Mouse (Mus musculus) heart, embryonic 16.5 days (tissue): ENCODE data around the gene Smyd3. TPM values are rescaled to one million over a fixed set of nuclear protein-coding genes. Genes with fewer than 3 reads are reported as not detected.
A peak's percentile ranks its signal among the peaks of the same experiment; 100 is the strongest.

Experiments used
- ATAC-seq: fragments of 200-750 bp; cut with Nextera tagmentation; replicated peaks from 2 replicates; pipeline ENCODE4 v1.8.0; 2017; ENCODE audit warnings: moderate number of reproducible peaks; ENCODE audit not compliant: insufficient read depth, low FRiP score; ENCODE audit errors: extremely low read depth
- H3K27ac ChIP-seq: fragments of 300-500 bp; sonication (generic); 2 replicates; pipeline ENCODE4 v1.5.1; 2014; ENCODE audit warnings: mild to moderate bottlenecking, low read length, control low read depth, moderate library complexity
- H3K27me3 ChIP-seq: fragments of 300-500 bp; sonication (generic); 2 replicates; pipeline ENCODE4 v1.6.1; 2014; ENCODE audit warnings: low read length, mixed read lengths; ENCODE audit not compliant: control insufficient read depth, insufficient read depth
- H3K36me3 ChIP-seq: fragments of 300-500 bp; sonication (generic); 2 replicates; pipeline ENCODE4 v1.6.1; 2014; ENCODE audit not compliant: control insufficient read depth, insufficient read depth
- H3K4me1 ChIP-seq: fragments of 300-500 bp; sonication (generic); 2 replicates; pipeline ENCODE4 v1.6.1; 2014; ENCODE audit warnings: low read length, mixed read lengths; ENCODE audit not compliant: control insufficient read depth, insufficient read depth
- H3K4me2 ChIP-seq: fragments of 300-500 bp; sonication (generic); 2 replicates; pipeline ENCODE4 v1.6.1; 2014; ENCODE audit warnings: low read depth, mild to moderate bottlenecking, control low read depth, low read length
- H3K4me3 ChIP-seq: fragments of 300-500 bp; sonication (generic); 2 replicates; pipeline ENCODE4 v1.5.1; 2014; ENCODE audit warnings: mild to moderate bottlenecking, control low read depth, low read length
- H3K9ac ChIP-seq: fragments of 300-500 bp; sonication (generic); 2 replicates; pipeline ENCODE4 v1.6.1; 2014; ENCODE audit warnings: low read length, control low read depth
- H3K9me3 ChIP-seq: fragments of 300-500 bp; sonication (generic); replicated peaks from 2 replicates; pipeline ENCODE4 v1.6.1; 2016; ENCODE audit warnings: low read length; ENCODE audit not compliant: control insufficient read depth
- WGBS: fragments of 180-500 bp; shearing (Covaris S2); extraction: QIAGEN DNeasy Blood & Tissue Kit; methylation state at CpG from one replicate; pipeline ENCODE4 v1.1.7; 2014; 5-methylcytosine and 5-hydroxymethylcytosine counted together
- polyA plus RNA-seq: library from polyadenylated mRNA; unstranded; fragments of >200 nt; fragmentation: Nextera tagmentation; extraction: Ambion mirVana; gene quantifications from 2 replicates; pipeline ENCODE4 v1.2.1, GENCODE M21; 2015

The Smyd3 gene
- polyA plus RNA-seq, 1 experiment from 2014 or later, result 13.3 TPM

DNA sequence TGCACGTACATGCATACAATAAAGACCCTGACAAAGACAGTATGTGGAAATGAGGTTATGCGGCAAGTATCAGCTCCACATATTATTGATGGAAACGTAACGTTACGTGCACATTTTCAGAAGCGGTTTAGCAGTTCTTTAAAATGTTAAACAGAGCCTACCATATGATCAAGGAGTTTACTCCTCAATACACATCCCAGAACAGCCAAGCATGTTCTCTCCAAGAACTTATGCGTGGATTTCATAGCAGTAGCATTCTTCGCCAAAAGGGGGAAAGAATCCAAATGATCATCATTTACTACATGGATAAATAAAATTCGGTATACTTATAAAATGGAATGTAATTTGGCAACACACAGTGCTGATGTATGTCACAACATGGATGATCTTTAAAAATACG is 500.4 kb downstream of the Smyd3 start:
- ATAC-seq, result no peak
- H3K4me2 ChIP-seq, result no peak overlapping the region
- WGBS, result 91% methylated on average over 10 of the region's 10 CpGs
- H3K4me3 ChIP-seq, result no peak overlapping the region
- peaks cover 7% of the 10 kb centered on the region for H3K4me1 ChIP-seq
- H3K27me3 ChIP-seq, result no peaks in the 10 kb centered on the region
- H3K36me3 ChIP-seq, result no peaks in the 10 kb centered on the region
- no peak overlapping the region for H3K27ac ChIP-seq
- H3K9me3 ChIP-seq, result no peaks in the 10 kb centered on the region
- no peak overlapping the region for H3K9ac ChIP-seq

DNA sequence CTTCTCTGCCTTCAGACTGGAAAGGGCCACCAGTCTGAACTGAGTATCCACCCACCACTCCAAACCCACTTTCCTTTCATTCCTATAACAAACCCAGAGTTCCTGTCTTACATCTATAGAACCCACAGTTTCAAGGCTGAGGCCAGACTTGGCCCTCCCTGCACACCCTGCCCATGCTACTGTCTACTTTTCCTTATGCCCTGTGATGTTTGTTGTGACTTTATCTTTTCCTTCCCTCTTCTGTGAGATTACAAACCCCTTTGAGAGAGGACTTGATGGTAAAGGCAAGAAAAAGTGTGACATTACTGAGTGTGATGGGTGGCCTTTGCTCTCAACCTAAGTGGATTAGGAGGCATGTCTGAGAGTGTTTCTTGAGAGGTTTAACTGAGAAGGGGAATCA is 504.8 kb downstream of the Smyd3 start:
- no peaks in the 10 kb centered on the region for H3K36me3 ChIP-seq
- no peaks in the 10 kb centered on the region for H3K27me3 ChIP-seq
- H3K27ac ChIP-seq, result no peak overlapping the region
- H3K4me3 ChIP-seq, result no peak overlapping the region
- no peak overlapping the region for H3K9ac ChIP-seq
- H3K4me1 ChIP-seq, result peaks cover 18% of the 10 kb centered on the region
- no peak overlapping the region for H3K4me2 ChIP-seq
- H3K9me3 ChIP-seq, result no peaks in the 10 kb centered on the region
- no peak for ATAC-seq

DNA sequence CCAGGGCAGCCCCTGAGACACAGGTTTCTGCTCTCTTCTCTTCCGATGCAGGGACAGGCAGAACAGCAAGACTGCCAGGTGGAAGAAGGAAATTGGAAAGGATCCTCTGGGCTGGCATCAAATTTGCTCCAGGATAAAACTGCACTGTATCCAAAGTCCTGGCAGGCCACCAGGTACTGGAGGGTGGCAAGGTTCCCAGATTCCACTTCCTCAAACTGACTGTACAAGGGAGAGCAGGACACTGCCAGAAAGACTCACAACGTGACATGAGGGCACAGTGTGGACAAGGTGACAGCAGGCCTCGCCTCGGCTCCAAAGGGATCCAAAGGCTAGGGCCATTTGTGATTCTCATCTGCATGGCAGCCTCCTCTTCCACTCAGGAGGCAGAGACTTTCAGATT is 505.6 kb downstream of the Smyd3 start:
- 35% methylated on average over 4 of the region's 4 CpGs for WGBS
- H3K27me3 ChIP-seq, result no peaks in the 10 kb centered on the region
- no peaks in the 10 kb centered on the region for H3K36me3 ChIP-seq
- H3K9me3 ChIP-seq, result no peaks in the 10 kb centered on the region
- peak overlapping the region; percentile 57; the same call in 1 of the 2 replicates for H3K9ac ChIP-seq
- H3K27ac ChIP-seq, result peak overlapping the region; percentile 84
- peaks cover 18% of the 10 kb centered on the region for H3K4me1 ChIP-seq
- H3K4me3 ChIP-seq, result no peak overlapping the region
- peak; percentile 92 for ATAC-seq
- no peak overlapping the region for H3K4me2 ChIP-seq

DNA sequence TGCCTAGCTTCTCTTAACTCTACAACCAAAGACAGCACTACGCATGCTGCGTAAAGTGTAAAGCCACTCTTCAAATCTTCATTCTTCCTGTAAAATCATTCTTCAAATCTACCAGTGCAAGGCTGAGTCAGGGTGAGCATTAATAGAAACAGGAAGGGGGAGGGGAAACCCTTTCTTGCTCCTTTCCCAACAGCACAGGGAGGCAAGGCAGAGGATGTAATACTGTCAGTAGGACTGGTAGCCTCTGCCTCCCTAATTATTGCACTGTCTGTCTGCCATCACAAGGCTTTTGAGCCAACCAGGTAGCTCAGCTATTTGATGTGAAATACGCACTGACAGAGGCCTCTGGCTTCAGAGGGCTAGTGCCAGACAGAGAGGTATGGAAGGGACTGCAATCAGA is 507.1 kb downstream of the Smyd3 start:
- no peaks in the 10 kb centered on the region for H3K27me3 ChIP-seq
- no peak overlapping the region for H3K27ac ChIP-seq
- H3K36me3 ChIP-seq, result no peaks in the 10 kb centered on the region
- no peak overlapping the region for H3K4me2 ChIP-seq
- no peak overlapping the region for H3K4me3 ChIP-seq
- no peak for ATAC-seq
- 84% methylated on average over 3 of the region's 3 CpGs for WGBS
- H3K9me3 ChIP-seq, result no peaks in the 10 kb centered on the region
- peaks cover 18% of the 10 kb centered on the region for H3K4me1 ChIP-seq
- H3K9ac ChIP-seq, result no peak overlapping the region

DNA sequence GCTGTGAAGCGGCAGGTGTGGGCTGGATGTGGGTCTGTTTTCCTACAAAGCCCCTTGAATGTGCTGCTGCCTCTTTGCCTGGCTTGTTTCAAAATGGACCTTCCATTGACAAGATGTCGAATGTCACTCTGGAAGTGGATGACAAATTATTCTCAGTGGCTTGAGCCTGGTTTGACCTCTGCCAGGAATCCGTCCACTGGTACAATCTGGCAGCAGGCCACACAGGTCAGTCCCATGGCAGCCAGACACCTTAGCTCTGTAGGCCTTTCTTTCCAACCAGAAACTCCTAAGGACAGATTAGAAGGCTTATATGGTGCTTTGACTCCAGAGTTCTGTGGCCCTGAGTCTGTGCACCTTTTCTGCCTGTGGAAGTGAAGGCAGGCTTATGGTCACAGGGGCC is 507.9 kb downstream of the Smyd3 start:
- no peak overlapping the region for H3K27ac ChIP-seq
- WGBS, result 68% methylated on average over 3 of the region's 3 CpGs

DNA sequence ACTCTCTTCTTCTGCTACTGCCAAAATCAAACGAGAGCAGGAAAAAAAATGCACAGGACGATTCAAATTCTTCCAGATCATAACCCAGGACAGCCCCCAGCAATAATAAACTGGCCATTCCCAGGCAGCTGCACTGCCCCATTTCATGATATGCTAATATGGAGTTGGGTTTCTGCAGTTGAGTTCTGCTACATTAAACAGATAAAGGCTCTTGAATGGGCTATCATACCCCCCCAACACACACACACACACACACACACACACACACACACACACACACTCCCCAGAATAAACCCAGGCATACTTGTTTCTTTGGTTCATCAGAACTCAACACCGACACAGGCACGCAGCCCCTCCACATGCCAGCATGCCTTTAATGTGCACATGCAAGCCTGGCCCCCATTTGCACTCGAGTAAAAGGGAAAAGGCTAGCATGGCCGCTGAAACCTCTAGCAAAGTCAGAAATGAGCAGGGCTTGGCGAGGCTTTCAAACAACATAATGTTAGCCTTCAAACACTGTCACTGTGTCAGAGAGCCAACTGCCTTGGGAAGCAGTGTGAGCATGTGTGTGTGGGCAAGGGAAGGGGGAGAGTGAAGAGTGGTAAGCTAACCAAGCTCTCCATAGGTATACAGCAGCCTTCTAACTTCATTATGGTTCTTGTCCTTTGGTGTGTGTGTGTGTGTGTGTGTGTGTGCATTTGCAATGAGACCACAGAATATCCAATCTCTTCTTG is 513.5 kb downstream of the Smyd3 start:
- Histone ChIP-seq H3K36me3 (no peaks in the 10 kb centered on the region), H3K4me3 (no peak overlapping the region), H3K4me1 (no peaks in the 10 kb centered on the region), H3K9ac (no peak overlapping the region), H3K27ac (no peak overlapping the region), H3K9me3 (no peaks in the 10 kb centered on the region), H3K4me2 (no peak overlapping the region), H3K27me3 (no peaks in the 10 kb centered on the region)
- WGBS, result 57% methylated on average over 7 of the region's 7 CpGs
- ATAC-seq, result peak; percentile 28; the same call in 1 of the 2 replicates

More for the DNA sequence above, 507.9 kb downstream of the Smyd3 start:
- peaks cover 18% of the 10 kb centered on the region for H3K4me1 ChIP-seq
- no peak overlapping the region for H3K9ac ChIP-seq
- ATAC-seq, result no peak
- H3K4me3 ChIP-seq, result no peak overlapping the region
- H3K4me2 ChIP-seq, result no peak overlapping the region
- H3K9me3 ChIP-seq, result no peaks in the 10 kb centered on the region
- H3K27me3 ChIP-seq, result no peaks in the 10 kb centered on the region
- no peaks in the 10 kb centered on the region for H3K36me3 ChIP-seq

DNA sequence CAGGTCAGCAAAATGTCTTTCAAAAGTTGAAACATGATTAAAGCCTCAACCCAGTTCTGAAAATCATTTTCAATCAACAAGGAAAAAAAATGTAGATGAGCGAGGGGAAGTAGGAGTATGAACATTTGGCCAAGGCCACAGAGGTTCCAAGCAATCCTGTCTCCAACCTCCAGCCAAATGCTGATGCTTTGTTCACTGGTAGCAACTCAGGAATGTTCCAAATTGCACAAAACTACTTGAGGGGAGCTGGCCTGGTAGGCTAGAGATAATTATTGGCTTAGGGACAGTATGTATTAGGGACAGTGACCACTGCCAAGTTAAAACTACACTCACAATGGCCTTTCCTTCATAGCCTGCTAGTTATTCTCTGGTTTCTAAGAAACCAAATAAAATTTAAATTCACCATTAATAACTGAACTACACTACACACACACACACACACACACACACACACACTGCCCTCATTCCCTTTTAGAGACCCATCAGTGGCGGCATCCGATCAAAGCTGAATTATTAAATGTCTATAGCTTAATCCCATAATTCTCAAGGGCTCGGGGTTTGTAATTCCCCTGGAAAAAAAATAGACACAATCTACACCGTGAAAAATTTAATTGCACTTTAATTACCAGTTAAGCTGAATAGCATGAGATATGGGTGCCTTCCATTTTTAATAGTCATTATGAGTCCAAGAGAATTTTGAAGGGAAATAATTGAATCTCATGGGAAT is 514.3 kb downstream of the Smyd3 start:
- ATAC-seq, result no peak
- H3K9ac ChIP-seq, result no peak overlapping the region
- no peaks in the 10 kb centered on the region for H3K36me3 ChIP-seq
- no peak overlapping the region for H3K4me2 ChIP-seq
- H3K27ac ChIP-seq, result no peak overlapping the region
- WGBS, result 89% methylated on average over 5 of the region's 5 CpGs
- no peak overlapping the region for H3K4me3 ChIP-seq
- no peaks in the 10 kb centered on the region for H3K9me3 ChIP-seq
- no peaks in the 10 kb centered on the region for H3K27me3 ChIP-seq
- H3K4me1 ChIP-seq, result no peaks in the 10 kb centered on the region

DNA sequence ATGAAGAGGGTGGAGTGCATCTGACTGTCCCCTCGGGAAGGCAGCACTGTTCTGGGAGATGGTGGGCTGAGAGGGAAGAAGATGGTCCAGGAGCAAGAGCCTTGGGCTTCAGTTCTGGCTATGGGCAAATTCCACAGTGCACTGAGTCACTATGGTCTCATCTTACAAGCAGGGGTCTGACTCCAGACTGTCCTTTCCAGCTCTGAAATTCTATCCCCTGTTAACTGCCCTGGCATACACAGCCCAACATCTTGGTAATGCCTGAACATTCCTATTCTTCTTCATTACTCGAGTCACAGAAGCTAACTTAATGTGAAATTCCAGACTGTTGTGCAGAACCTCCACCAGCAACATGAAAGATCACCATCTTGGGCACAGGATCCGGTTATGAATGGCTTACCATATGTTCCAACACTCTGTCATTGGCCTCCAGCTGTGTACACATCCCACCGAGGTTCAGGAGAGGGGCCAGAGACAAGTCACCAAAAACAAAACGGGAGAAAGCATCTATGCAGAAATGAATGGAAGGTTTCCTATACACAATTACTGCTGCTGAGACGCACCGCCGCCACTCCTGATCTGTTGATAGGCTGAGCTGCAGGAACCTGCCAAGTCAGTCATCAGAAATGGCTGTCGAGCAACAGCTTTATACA is 517.8 kb downstream of the Smyd3 start:
- 55% methylated on average over 9 of the region's 9 CpGs for WGBS
- Histone ChIP-seq H3K4me1 (no peaks in the 10 kb centered on the region), H3K27me3 (no peaks in the 10 kb centered on the region), H3K9me3 (no peaks in the 10 kb centered on the region), H3K27ac (no peak overlapping the region), H3K4me2 (no peak overlapping the region), H3K36me3 (no peaks in the 10 kb centered on the region), H3K4me3 (no peak overlapping the region), H3K9ac (no peak overlapping the region)
- no peak for ATAC-seq

DNA sequence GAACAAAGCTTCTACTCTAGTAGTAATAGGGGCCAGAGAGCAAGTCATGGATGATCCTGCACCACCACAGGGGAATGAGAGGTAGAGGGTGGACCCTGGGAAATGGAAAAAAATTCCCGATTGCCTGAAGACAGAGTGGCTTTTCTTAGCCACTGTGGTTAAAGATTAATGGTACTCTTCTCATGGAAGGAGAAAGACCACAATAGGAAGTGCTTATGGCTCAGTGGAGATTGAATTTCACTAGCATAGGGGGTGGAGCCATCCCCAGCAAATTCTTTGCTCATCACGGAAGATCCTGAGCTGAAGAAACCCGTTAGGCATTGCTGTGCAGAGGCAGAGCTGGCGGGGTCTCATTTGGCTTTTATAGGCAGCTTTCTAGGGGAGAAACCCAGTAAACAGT is 520.0 kb downstream of the Smyd3 start:
- Histone ChIP-seq H3K27me3 (no peaks in the 10 kb centered on the region), H3K4me1 (no peaks in the 10 kb centered on the region), H3K27ac (no peak overlapping the region), H3K4me2 (no peak overlapping the region), H3K36me3 (no peaks in the 10 kb centered on the region), H3K4me3 (no peak overlapping the region), H3K9ac (no peak overlapping the region), H3K9me3 (no peaks in the 10 kb centered on the region)
- 54% methylated on average over 4 of the region's 4 CpGs for WGBS
- ATAC-seq, result no peak
